Mouse (Mus musculus) urinary bladder, postnatal 14 days (tissue): ENCODE results near the gene Dab1.
A peak's percentile ranks its signal among the peaks of the same experiment; 100 is the strongest.

Experiments
- DNase-seq: peaks from one replicate; pipeline ENCODE4 v3.0.0; 2021; ENCODE audit warnings: low spot score

Gene Dab1

DNA sequence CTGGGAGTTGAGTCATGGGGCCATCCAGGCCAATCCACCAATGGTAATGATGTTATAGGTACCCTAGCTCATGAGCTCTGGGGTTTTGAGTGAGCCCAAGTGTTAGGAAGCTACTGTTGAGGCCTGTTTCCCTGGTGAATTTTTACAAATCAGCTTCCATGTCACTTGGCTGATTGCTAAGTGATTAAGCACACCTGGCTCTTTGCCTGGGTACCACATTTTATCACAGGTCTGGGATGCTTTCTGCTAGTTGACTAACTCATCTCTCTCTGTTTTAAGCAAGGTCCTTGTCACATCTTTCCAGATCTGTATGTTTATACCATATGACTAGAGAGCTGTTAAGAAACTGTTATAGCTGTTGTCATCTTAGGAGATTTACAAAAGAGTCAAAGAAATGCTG, 1051.6 kb downstream of the Dab1 start:
- DNase-seq = no peak

DNA sequence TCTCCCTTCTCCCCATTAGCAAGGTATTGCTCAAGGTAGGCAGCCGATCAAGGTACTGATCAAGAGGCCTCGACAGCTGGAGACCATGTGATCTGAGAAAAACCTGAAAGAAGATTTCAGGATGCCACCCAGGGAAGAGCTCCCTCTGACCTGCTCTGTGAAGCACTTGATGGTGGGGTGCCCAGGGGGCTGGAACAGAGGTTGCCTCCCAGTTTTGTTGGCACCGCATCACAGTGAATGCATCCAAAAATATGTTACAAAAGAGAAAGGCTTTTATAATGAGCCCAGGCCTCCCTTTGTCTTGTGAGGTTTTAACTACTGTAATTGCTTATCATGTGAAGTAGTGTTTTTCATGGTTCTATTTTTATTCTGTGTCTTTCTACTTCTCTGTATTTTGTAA, 1054.2 kb downstream of the Dab1 start:
- DNase-seq = no peak

GRCm38 (mm10) chr4:104674706-104675105, 1055.5 kb downstream of the Dab1 start:
- no peak for DNase-seq

GRCm38 (mm10) chr4:104678234-104678633, 1059.1 kb downstream of the Dab1 start:
- no peak for DNase-seq

DNA sequence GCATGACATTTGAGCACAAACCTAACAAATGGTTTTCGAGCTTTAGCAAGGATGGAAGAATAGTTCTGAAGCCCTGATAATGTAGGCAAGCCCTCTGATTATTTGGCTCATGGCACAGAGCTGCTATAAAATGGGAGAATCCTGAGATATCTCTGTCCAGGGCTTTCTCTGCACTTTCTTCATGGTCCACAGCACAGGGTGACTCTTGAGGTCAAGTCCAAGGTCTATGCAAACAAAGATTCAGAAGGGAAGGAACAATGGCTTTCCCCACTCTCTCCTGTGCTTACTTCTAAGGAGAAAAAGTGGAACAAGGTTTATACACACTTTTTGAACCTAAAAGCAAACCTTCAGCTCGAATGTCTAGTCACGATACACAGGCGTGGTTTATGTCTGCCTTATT, 1061.3 kb downstream of the Dab1 start:
- no peak for DNase-seq

DNA sequence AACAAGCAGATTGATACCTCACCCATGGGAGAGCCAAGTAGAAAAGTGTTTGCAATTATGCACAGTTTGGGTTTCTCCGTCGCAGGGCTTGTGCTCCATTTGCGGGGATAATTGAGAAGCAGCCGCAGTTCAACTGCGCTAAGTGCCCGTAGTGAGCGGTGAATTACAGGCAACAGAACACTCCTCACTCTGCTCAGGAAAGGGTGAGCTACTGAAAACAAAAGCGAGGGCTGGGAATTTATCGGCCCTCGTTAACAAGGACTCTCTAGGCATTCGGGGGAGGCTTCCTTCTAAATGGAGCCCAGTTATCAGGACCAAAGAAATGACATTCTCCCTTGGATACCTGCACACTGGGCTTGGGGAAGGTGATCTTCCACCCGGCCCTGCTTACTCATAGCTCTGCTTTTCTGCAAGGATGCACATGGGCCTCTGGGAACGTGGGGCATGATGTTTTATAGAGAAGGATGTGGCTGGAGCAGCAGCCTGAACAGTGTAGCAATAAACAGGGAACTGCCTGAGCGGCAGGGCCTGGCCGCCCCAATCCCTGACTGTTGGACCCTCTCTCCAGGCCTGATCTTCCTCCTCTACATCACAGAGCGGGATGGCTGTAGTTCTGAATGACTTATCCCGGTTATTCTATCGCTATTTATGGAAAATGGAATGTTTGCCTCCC, 1067.1 kb downstream of the Dab1 start:
- DNase-seq = no peak

DNA sequence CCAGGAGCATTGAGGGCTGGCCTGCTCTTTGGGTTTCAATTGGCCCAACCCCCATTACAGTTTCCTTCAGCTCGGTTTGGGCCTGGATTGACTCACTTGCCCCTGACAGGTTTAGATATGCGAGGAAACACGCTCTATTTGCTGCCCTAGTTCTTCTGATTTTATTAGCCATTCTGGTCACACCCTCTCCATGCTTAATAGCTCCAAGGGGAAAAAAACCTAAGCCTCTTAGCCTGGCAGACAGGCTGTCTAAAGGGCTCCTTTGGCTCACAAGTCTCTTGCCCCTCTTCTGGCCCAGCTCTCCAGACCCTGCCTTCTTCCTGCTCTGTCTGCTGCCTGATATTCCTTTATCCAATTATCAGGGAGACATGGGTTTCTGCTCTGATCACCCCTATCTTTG, 1069.9 kb downstream of the Dab1 start:
- DNase-seq = no peak

- no peak for DNase-seq
Measured at GRCm38 (mm10) chr4:104691026-104691425, 1071.9 kb downstream of the Dab1 start.

DNA sequence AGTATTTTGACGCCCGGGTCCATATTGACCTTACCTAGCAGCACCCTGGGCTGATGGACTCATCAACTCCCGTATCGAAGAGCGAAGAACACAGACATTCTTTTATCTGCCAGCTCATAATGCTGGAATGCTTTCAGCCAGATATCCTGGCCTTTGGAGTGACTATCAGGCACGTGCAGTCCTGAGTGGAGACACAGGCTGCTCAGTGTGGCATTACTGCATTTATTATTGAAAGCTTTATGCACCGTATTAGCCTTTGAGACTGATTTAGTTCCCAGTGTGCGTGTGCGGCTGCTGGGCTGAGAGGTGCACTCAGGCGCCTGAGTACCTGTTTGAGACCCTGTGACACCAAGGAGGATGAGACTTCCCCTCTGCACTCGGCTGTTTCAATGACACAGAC, 1075.0 kb downstream of the Dab1 start:
- DNase-seq = no peak

DNA sequence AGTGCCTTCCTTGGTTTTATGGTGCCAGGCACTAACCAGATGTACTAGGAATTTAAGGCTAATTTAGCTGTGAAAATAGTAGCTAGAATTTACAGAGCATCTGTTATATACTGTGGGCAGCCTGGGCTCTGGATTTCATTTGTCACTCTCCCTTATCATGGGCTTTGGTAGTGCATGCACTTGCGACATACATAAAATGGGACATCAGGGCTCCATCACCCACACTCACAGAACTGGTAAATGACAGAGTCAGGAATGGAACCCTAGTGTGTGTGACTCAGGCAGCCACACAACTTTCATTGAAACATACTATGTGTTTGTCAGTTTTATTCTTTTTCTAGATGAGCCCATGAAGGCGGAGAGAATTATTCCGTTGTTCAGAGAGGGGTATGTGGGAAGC, 1077.4 kb downstream of the Dab1 start:
- DNase-seq = no peak

GRCm38 (mm10) chr4:104697703-104698102, 1078.5 kb downstream of the Dab1 start:
- no peak for DNase-seq

- DNase-seq = no peak
Measured at GRCm38 (mm10) chr4:104705664-104706645, 1086.8 kb downstream of the Dab1 start.

- no peak for DNase-seq
Measured at GRCm38 (mm10) chr4:104712338-104713083, 1093.4 kb downstream of the Dab1 start.

GRCm38 (mm10) chr4:104714925-104715519, 1095.9 kb downstream of the Dab1 start:
- no peak for DNase-seq

GRCm38 (mm10) chr4:104715857-104716256, 1096.7 kb downstream of the Dab1 start:
- DNase-seq = no peak

DNA sequence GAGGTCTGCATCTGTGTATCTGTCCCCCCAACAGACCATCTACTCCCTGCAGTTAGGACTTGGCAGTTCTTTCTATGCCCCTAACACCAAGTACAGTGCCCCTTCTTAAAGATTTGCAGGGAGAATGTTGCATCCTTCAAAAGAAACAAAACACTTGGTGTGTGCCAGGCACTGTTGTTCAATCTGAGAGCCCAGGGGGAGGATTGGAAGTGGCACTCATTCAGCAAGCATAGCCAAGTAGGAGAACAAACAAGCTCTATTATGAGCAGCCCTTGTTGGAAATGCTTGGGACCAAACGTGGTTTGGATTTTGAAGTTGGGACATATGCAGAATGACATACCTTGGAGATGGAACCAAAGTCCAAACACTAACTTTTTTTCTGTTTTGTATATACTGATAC, 1097.3 kb downstream of the Dab1 start:
- no peak for DNase-seq

DNA sequence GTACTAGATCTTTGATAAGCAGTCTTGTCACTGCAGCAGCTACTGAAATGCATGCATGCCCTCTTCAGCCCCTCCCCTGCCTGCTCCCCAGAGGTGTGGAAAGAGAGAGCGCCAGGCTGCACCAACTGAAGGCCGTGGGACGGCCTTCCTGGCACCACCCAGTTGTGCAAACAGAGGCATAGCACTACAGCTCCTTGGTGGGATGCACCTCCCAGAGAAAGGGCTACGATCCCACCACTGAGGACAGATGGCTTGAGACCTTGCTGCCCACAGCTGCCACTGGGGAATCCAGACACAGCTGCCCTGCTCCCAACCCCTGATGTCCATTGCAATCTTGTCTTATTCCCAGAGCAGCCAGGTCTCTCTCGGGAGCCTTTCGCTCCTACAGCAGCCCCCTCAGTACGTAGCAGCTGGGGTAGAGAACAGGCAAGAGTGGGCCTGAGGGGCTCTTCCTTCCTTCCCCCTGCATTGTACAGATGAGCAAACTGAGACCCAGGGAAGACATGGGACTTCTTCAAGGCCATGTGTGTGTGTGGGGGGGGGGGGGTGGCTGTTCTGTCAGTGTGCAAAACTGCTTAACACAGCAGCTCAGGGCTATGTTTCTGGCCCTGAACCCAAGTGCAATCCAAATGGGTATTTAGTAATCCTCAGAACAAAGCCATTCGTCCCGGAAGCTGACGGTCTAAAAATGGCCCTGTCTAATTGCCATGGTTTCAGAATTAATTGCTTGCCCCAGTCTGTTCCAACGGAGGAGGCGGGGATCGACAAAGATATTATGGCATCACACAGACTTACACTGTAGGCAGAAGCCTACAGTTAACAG, 1100.0 kb downstream of the Dab1 start:
- DNase-seq = no peak

GRCm38 (mm10) chr4:104723527-104724045, 1104.4 kb downstream of the Dab1 start:
- no peak for DNase-seq

DNA sequence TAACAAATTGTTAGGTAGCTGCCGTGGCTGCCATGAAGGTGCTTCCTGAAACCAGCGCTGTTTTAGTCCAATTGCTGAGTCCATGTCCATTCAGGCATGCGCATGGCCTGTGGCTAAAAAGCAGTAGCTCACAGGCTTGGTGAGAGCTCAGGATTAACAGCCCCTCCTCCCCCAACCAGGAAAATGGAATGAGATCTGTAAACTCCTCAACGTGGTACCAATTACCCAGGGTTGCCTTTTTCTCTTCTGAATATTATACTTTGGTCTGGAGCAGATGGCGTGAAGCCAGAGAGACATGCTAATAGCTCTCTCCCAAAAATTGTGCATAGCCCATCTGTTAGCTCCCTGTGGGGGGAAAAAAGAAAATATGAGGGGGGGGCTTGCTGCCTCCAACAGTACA, 1105.1 kb downstream of the Dab1 start:
- DNase-seq = no peak

DNA sequence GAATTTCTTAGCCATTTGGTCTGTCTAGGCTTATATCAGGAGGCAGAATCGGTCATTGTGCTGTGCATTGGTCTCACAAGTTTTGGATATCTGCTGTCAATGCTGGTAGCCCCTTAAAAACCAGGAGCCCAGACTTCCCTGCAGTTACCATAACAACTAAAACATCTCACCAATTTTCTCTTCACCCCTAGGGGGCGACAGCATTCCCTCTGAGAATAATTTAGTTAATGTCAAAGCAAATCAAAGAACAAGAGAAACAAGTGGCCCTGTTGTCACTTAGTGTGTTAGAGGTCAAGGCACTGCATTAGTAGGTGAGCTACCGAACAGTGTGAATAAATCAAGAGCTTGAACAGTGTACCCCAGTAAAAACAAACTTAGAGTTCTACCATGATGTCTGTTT, 1106.5 kb downstream of the Dab1 start:
- DNase-seq = no peak

- DNase-seq = peak; percentile 12
Measured at GRCm38 (mm10) chr4:104729185-104729584, 1110.0 kb downstream of the Dab1 start.
